In genomic region chr1:105780457-105781364, GRCm38 (mm10) we compare ENCODE assay signal across 8 mouse cellular contexts. TPM values are rescaled to one million over a fixed set of nuclear protein-coding genes. Genes with fewer than 3 reads are reported as not detected.
DNase-seq lines count a peak whose midpoint lies in the region; ATAC-seq and TF ChIP-seq lines count a peak whose summit lies in the region.

Gene Tnfrsf11a, plus strand, starts transcription at chr1:105780718.

- no peaks in the 10 kb centered on the region for H3K36me3 ChIP-seq in forebrain, embryonic 16.5 days (ENCODE audit: control insufficient read depth, insufficient read depth)
- no peaks in the 10 kb centered on the region for H3K36me3 ChIP-seq in lung, embryonic 14.5 days (ENCODE audit: insufficient read depth)
- no peaks in the 10 kb centered on the region for H3K36me3 ChIP-seq in neural tube, embryonic 14.5 days (ENCODE audit: control insufficient read depth, insufficient read depth, low read length)

- DNase-seq in CD8-positive naive resting alpha-beta T cell, adult 2 months (ENCODE audit: low read depth in 2 of 2, low spot score in 2 of 2), result peak; percentile 35 to 41
- DNase-seq in cerebellum, adult 11 months, result peak; percentile 64
- DNase-seq in layer of hippocampus, adult 2 months (ENCODE audit: low spot score in 2 of 2), result peak; percentile 32 to 54
- peak; percentile 65 for DNase-seq in lung, embryonic 14.5 days
- DNase-seq in testis, postnatal 14 days (ENCODE audit: low spot score), result peak; percentile 16

- peak; percentile 92 for ATAC-seq in forebrain, embryonic 16.5 days
- ATAC-seq in hematopoietic stem cell, adult 5-6 weeks (replicated peaks in 1 of 2; ENCODE audit: insufficient read depth in 1 of 2, low FRiP score in 2 of 2, low TSS enrichment in 1 of 2, low read depth in 1 of 2, poor library complexity in 2 of 2, severe bottlenecking in 2 of 2), result peak; percentile 29 to 59
- peak; percentile 80 for ATAC-seq in lung, embryonic 14.5 days (ENCODE audit: insufficient read depth)
- ATAC-seq in neural tube, embryonic 14.5 days (ENCODE audit: low read depth), result peak; percentile 88

- H3K4me2 ChIP-seq in forebrain, embryonic 16.5 days (ENCODE audit: low read length), result peak within 1 kb of the TSS; percentile 67
- peak within 1 kb of the TSS; percentile 97 for H3K4me2 ChIP-seq in lung, embryonic 14.5 days
- peak within 1 kb of the TSS; percentile 92 for H3K4me2 ChIP-seq in neural tube, embryonic 14.5 days (ENCODE audit: low read depth, low read length)

- H3K9me3 ChIP-seq in forebrain, embryonic 16.5 days (ENCODE audit: control insufficient read depth, low read length), result no peaks in the 10 kb centered on the region
- H3K9me3 ChIP-seq in lung, embryonic 14.5 days (ENCODE audit: low read depth, low read length), result no peaks in the 10 kb centered on the region
- no peaks in the 10 kb centered on the region for H3K9me3 ChIP-seq in neural tube, embryonic 14.5 days (ENCODE audit: control insufficient read depth, low read length)

- peak within 1 kb of the TSS; percentile 52 for H3K9ac ChIP-seq in forebrain, embryonic 16.5 days (replicated peaks; ENCODE audit: low read depth, low read length)
- H3K9ac ChIP-seq in lung, embryonic 14.5 days, result peak within 1 kb of the TSS; percentile 58
- H3K9ac ChIP-seq in neural tube, embryonic 14.5 days (replicated peaks; ENCODE audit: low read depth, low read length), result peak within 1 kb of the TSS; percentile 63

- peak; percentile 68 for TF ChIP-seq CTCF in layer of hippocampus, adult 2 months (conservative IDR thresholded peaks at IDR 0.05)
- TF ChIP-seq CTCF in lung, embryonic 14.5 days (IDR thresholded peaks at IDR 0.05; ENCODE audit: low read depth), result peak; percentile 55

- H3K4me1 ChIP-seq in forebrain, embryonic 16.5 days (replicated peaks; ENCODE audit: control insufficient read depth, insufficient read depth, low read length), result peaks cover 6% of the 10 kb centered on the region
- H3K4me1 ChIP-seq in lung, embryonic 14.5 days (ENCODE audit: insufficient read depth), result no peaks in the 10 kb centered on the region
- no peaks in the 10 kb centered on the region for H3K4me1 ChIP-seq in neural tube, embryonic 14.5 days (ENCODE audit: control insufficient read depth, insufficient read depth, low read length)

- peaks cover 11% of the 10 kb centered on the region for H3K27me3 ChIP-seq in forebrain, embryonic 16.5 days (replicated peaks; ENCODE audit: control insufficient read depth, insufficient read depth, low read length)
- peaks cover 20% of the 10 kb centered on the region for H3K27me3 ChIP-seq in lung, embryonic 14.5 days (ENCODE audit: insufficient read depth, low read length)
- 0 out of 2 replicates have a peak, but pooled peaks cover 6% of the 10 kb centered on the region for H3K27me3 ChIP-seq in neural tube, embryonic 14.5 days (ENCODE audit: control insufficient read depth, insufficient read depth, low read length)

- WGBS in forebrain, embryonic 16.5 days, result 4% methylated on average over 60 of the region's 77 CpGs
- WGBS in lung, embryonic 14.5 days, result 3% methylated on average over 76 of the region's 77 CpGs
- WGBS in neural tube, embryonic 14.5 days, result 4% methylated on average over 62 of the region's 77 CpGs

- H3K4me3 ChIP-seq in forebrain, embryonic 16.5 days (replicated peaks; ENCODE audit: low read length), result peak within 1 kb of the TSS; percentile 47
- H3K4me3 ChIP-seq in layer of hippocampus, adult 2 months, result peak within 1 kb of the TSS; percentile 64
- H3K4me3 ChIP-seq in lung, embryonic 14.5 days (ENCODE audit: low read depth, low read length), result peak within 1 kb of the TSS; percentile 60
- H3K4me3 ChIP-seq in neural tube, embryonic 14.5 days (ENCODE audit: low read depth, low read length), result peak within 1 kb of the TSS; percentile 57

- no peak within 1 kb of the TSS for H3K27ac ChIP-seq in forebrain, embryonic 16.5 days (ENCODE audit: low read length)
- peak within 1 kb of the TSS; percentile 59; the same call in 1 of the 2 replicates for H3K27ac ChIP-seq in layer of hippocampus, adult 2 months
- no peak within 1 kb of the TSS for H3K27ac ChIP-seq in lung, embryonic 14.5 days (ENCODE audit: low read depth)
- no peak within 1 kb of the TSS for H3K27ac ChIP-seq in neural tube, embryonic 14.5 days (ENCODE audit: low read depth, low read length)

RNA-seq across cellular contexts. Expression of gene Tnfrsf11a, which starts in this region (rescaled TPM):
- polyA plus RNA-seq in forebrain, embryonic 16.5 days (2015; fragmentation: Nextera tagmentation; extraction: Ambion mirVana), result 0.18 and 0.19 TPM in 2 replicates
- total RNA-seq in hematopoietic stem cell, adult 5-6 weeks (2017), result 0.81 and 1.2 TPM in 2 replicates
- 1 to 10 TPM; 2.4 to 2.5 TPM for total RNA-seq in layer of hippocampus, adult 2 months (2021)
- 2.1 and 2.4 TPM in 2 replicates for polyA plus RNA-seq in lung, embryonic 14.5 days (2014; fragmentation: Nextera tagmentation; extraction: Ambion mirVana)
- polyA plus RNA-seq in neural tube, embryonic 14.5 days (2014; fragmentation: Nextera tagmentation; extraction: Ambion mirVana), result 0.36 and 0.82 TPM in 2 replicates

Comparison
In these comparisons a context has a peak if more than half of its experiments do, and no peak if none do; other contexts are left out.
1. Peak in ATAC-seq, H3K4me3 ChIP-seq, H3K9ac ChIP-seq and H3K4me2 ChIP-seq in forebrain, embryonic 16.5 days; RNA of the gene not detected or under 1 TPM.
2. Peak in ATAC-seq, H3K4me3 ChIP-seq, H3K9ac ChIP-seq and H3K4me2 ChIP-seq in neural tube, embryonic 14.5 days; RNA of the gene not detected or under 1 TPM.